Mouse (Mus musculus) kidney, embryonic 16.5 days (tissue): ENCODE results near the gene Invs. TPM values are rescaled to one million over a fixed set of nuclear protein-coding genes. Genes with fewer than 3 reads are reported as not detected.
A peak's percentile ranks its signal among the peaks of the same experiment; 100 is the strongest.

Experiments used
- ATAC-seq: fragments of 200-750 bp; cut with Nextera tagmentation; 2 replicates; pipeline ENCODE4 v1.8.0; 2017; ENCODE audit warnings: moderate TSS enrichment; ENCODE audit not compliant: low FRiP score, low TSS enrichment
- H3K27ac ChIP-seq: fragments of 300-500 bp; sonication (generic); 2 replicates; pipeline ENCODE4 v1.5.1; 2014; ENCODE audit warnings: low read length
- H3K27me3 ChIP-seq: fragments of 300-500 bp; sonication (generic); 2 replicates; pipeline ENCODE4 v1.6.1; 2014; ENCODE audit warnings: low read length, control low read depth, mixed read lengths; ENCODE audit not compliant: insufficient read depth
- H3K36me3 ChIP-seq: fragments of 300-500 bp; sonication (generic); 2 replicates; pipeline ENCODE4 v1.6.1; 2014; ENCODE audit warnings: low read length, control low read depth, mixed read lengths; ENCODE audit not compliant: insufficient read depth
- H3K4me1 ChIP-seq: fragments of 300-500 bp; sonication (generic); 2 replicates; pipeline ENCODE4 v1.6.1; 2014; ENCODE audit warnings: low read length, control low read depth, mixed read lengths; ENCODE audit not compliant: insufficient read depth
- H3K4me2 ChIP-seq: fragments of 300-500 bp; sonication (generic); replicated peaks from 2 replicates; pipeline ENCODE4 v1.6.1; 2014; ENCODE audit warnings: low read depth, low read length
- H3K4me3 ChIP-seq: fragments of 300-500 bp; sonication (generic); 2 replicates; pipeline ENCODE4 v1.5.1; 2014; ENCODE audit warnings: mild to moderate bottlenecking, low read length
- H3K9ac ChIP-seq: fragments of 300-500 bp; sonication (generic); replicated peaks from 2 replicates; pipeline ENCODE4 v1.6.1; 2014; ENCODE audit warnings: low read length
- H3K9me3 ChIP-seq: fragments of 300-500 bp; sonication (generic); 2 replicates; pipeline ENCODE4 v1.6.1; 2016; ENCODE audit warnings: low read length, control low read depth
- WGBS: fragments of 180-500 bp; shearing (Covaris S2); extraction: QIAGEN DNeasy Blood & Tissue Kit; methylation state at CpG from one replicate; pipeline ENCODE4 v1.1.7; 2014; 5-methylcytosine and 5-hydroxymethylcytosine counted together
- polyA plus RNA-seq: library from polyadenylated mRNA; unstranded; fragments of >200 nt; fragmentation: Nextera tagmentation; extraction: Ambion mirVana; gene quantifications from 2 replicates; pipeline ENCODE4 v1.2.1, GENCODE M21; 2015

Gene Invs
- polyA plus RNA-seq, 1 experiment from 2014 or later = 10.1 TPM

DNA sequence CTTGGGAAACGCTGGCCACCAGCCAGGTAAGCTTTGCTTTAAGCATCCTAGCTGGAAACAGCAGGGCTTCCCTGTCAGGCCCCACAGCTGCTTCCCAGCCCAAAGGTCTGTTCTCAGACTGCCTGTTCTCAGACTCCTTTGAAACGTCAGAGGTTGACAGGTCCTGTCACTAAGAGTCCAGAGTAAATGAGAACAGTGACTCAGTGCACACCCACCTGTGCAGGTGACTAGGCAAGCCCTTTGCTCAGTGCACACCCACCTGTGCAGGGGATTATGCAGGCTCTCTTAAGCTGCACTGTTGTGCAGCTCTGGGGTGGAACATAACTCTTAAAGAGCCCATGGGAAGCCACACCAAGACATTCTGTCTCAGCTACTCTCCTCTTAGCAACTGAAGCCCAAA is 144.2 kb downstream of the Invs start:
- H3K4me3 ChIP-seq = no peak overlapping the region
- H3K27ac ChIP-seq = no peak overlapping the region
- 58% methylated on average over 2 of the region's 2 CpGs for WGBS
- no peaks in the 10 kb centered on the region for H3K4me1 ChIP-seq
- no peaks in the 10 kb centered on the region for H3K27me3 ChIP-seq
- no peak overlapping the region for H3K9ac ChIP-seq
- no peaks in the 10 kb centered on the region for H3K9me3 ChIP-seq
- H3K4me2 ChIP-seq = no peak overlapping the region
- 0 out of 2 replicates have a peak, but pooled peaks have one; percentile 11 for ATAC-seq
- peaks cover 27% of the 10 kb centered on the region for H3K36me3 ChIP-seq

DNA sequence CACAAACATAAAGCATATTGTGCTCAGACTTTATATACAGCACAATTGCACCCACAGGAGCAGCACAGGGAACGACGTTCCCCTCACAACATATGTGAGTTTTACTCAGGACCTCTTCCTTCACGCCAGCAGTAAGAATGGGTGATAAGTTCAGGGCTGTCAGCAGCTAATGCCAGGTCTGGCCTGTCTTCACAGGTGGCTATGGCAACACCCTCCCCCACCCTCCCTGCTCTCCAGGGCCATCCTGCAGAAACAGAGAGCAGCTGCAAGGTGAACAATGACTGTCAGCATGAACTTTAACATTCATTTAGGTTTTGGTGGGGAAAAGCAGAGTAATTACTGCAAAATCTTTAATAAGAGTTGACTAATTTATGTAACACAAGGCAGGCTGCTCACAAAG is 147.9 kb downstream of the Invs start:
- no peak for ATAC-seq
- Histone ChIP-seq H3K4me1 (no peaks in the 10 kb centered on the region), H3K9ac (no peak overlapping the region), H3K4me2 (no peak overlapping the region), H3K4me3 (no peak overlapping the region), H3K27me3 (no peaks in the 10 kb centered on the region), H3K9me3 (no peaks in the 10 kb centered on the region), H3K27ac (no peak overlapping the region), H3K36me3 (peaks cover 38% of the 10 kb centered on the region)
- WGBS = 80% methylated on average over 3 of the region's 3 CpGs

DNA sequence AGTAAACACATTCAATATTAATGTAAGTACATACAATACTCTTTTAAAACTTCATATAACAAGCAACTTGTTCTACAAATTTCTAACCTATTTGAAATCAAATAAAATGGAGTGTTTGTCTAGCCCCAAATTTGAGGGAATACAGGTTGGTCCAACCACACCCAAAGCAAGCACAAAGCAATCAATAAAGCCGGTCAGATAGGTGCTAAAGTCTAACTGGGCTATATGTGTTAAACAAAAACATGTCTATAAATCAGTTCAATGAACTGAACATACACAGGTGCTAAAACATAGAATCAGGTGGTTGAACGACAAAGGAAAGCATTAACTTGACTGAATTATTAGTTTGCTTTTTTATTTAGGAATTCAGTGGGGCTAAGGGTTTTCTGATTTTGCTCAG is 148.5 kb downstream of the Invs start:
- H3K27ac ChIP-seq = no peak overlapping the region
- H3K27me3 ChIP-seq = no peaks in the 10 kb centered on the region
- ATAC-seq = no peak
- no peak overlapping the region for H3K9ac ChIP-seq
- WGBS = 68% methylated on average over 2 of the region's 2 CpGs
- H3K4me2 ChIP-seq = no peak overlapping the region
- H3K4me1 ChIP-seq = no peaks in the 10 kb centered on the region
- no peaks in the 10 kb centered on the region for H3K9me3 ChIP-seq
- no peak overlapping the region for H3K4me3 ChIP-seq
- H3K36me3 ChIP-seq = peaks cover 43% of the 10 kb centered on the region

DNA sequence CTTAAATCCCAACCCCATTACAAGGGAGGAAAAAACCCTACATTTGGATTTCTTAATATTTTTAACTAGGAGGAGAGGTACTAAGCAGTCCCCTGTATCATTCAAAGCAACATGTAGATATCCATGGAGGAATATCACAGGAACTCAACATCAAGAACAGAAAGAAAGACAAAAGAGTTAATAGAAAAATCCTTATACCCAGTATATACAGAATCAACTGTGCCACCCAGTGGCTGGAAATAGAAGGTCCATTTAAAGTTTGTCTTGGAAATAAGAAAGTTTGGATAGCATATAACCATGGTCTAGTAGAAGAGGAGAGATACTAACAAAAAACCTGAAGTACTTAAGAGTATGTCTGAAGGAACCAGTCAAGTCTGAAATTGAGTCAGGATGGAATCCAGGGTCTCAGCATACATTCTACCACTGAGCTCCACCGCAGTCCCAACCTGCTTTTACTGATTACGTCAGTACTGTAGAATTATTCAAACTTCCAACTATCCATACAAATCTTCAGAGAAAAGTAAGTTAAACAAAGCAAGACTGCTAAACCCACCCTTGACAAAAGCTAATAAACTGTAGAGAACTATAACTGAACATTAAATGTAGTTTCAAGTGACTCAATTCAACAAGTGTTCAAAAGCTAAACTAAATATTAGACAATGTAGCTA is 174.7 kb downstream of the Invs start:
- Histone ChIP-seq H3K4me2 (no peak overlapping the region), H3K36me3 (peaks cover 48% of the 10 kb centered on the region), H3K27me3 (no peaks in the 10 kb centered on the region), H3K4me3 (no peak overlapping the region), H3K9me3 (no peaks in the 10 kb centered on the region), H3K9ac (no peak overlapping the region), H3K4me1 (no peaks in the 10 kb centered on the region), H3K27ac (no peak overlapping the region)
- ATAC-seq = no peak
- WGBS = 90% methylated on average over 2 of the region's 2 CpGs

DNA sequence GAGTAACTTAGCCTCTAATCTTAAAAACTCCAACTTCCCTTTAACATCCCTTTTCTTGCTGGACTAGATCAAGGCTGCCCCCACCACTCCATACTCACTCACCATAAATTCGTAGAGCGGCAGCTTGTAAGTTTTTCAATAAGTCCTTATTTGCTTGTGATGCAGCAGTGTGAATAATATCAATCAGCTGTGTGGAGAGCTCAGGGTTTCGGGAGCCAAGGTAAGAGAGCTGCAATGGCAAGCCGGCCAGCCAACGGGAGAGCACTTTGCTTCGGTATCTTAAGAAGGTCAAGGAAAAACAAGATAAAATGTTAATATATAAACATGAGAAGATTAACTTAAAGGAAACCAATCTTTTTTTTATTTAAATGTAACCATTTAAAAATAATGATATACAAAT is 178.9 kb downstream of the Invs start:
- Histone ChIP-seq H3K27me3 (no peaks in the 10 kb centered on the region), H3K27ac (no peak overlapping the region), H3K4me1 (no peaks in the 10 kb centered on the region), H3K9me3 (no peaks in the 10 kb centered on the region), H3K9ac (no peak overlapping the region), H3K4me3 (no peak overlapping the region), H3K4me2 (no peak overlapping the region), H3K36me3 (peaks cover 45% of the 10 kb centered on the region)
- ATAC-seq = no peak
- 94% methylated on average over 6 of the region's 6 CpGs for WGBS

GRCm38 (mm10) chr4:48461060-48461459 is 181.5 kb downstream of the Invs start:
- Histone ChIP-seq H3K4me3 (no peak overlapping the region), H3K36me3 (peaks cover 41% of the 10 kb centered on the region), H3K9ac (no peak overlapping the region), H3K4me1 (no peaks in the 10 kb centered on the region), H3K9me3 (no peaks in the 10 kb centered on the region), H3K27me3 (no peaks in the 10 kb centered on the region), H3K4me2 (no peak overlapping the region), H3K27ac (no peak overlapping the region)
- no peak for ATAC-seq
- 79% methylated on average over 1 of the region's 1 CpGs for WGBS

DNA sequence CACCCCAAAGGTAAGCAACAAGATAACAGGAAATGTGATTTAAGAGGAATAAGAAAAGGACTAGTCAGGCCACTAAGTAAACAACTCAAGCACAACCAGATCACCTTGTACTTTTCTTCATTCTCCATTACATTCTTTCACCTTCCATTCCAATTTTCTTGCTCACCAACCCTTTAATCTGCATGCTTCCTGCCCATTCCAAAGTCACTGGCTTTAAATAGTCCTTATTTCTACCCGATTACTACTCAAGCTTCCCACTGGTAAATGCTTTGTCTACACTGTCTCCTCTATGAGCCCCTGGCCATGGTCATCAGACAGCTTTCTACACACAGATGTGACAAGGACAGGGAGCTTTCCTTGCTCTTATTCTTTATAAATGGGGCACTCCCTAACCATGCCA is 191.4 kb downstream of the Invs start:
- H3K9ac ChIP-seq = no peak overlapping the region
- H3K36me3 ChIP-seq = peaks cover 16% of the 10 kb centered on the region
- H3K4me1 ChIP-seq = peaks cover 13% of the 10 kb centered on the region
- H3K4me2 ChIP-seq = peak overlapping the region; percentile 22; the same call in 1 of the 2 replicates
- H3K27me3 ChIP-seq = no peaks in the 10 kb centered on the region
- peak overlapping the region; percentile 12; the same call in 1 of the 2 replicates for H3K4me3 ChIP-seq
- H3K27ac ChIP-seq = no peak overlapping the region
- no peak for ATAC-seq
- H3K9me3 ChIP-seq = no peaks in the 10 kb centered on the region
- 65% methylated on average over 1 of the region's 1 CpGs for WGBS

GRCm38 (mm10) chr4:48472052-48472791 is 192.7 kb downstream of the Invs start:
- 11% methylated on average over 12 of the region's 12 CpGs for WGBS
- Histone ChIP-seq H3K9ac (peak overlapping the region; percentile 96), H3K4me2 (peak overlapping the region; percentile 77), H3K4me3 (peak overlapping the region; percentile 98), H3K27me3 (no peaks in the 10 kb centered on the region), H3K36me3 (peaks cover 10% of the 10 kb centered on the region), H3K4me1 (peaks cover 13% of the 10 kb centered on the region), H3K27ac (peak overlapping the region; percentile 90), H3K9me3 (no peaks in the 10 kb centered on the region)
- no peak for ATAC-seq

GRCm38 (mm10) chr4:48472792-48473650 is 193.5 kb downstream of the Invs start, which contains the start of gene Tex10:
TSS of gene Tex10 (minus strand) at chr4:48473459.
- no peaks in the 10 kb centered on the region for H3K27me3 ChIP-seq
- peak within 1 kb of the TSS; percentile 98 for H3K4me3 ChIP-seq
- H3K9ac ChIP-seq = peak within 1 kb of the TSS; percentile 96
- peak; percentile 96 for ATAC-seq
- peaks cover 7% of the 10 kb centered on the region for H3K36me3 ChIP-seq
- peak within 1 kb of the TSS; percentile 77 for H3K4me2 ChIP-seq
- under 1% methylated on average over 89 of the region's 89 CpGs for WGBS
- peaks cover 13% of the 10 kb centered on the region for H3K4me1 ChIP-seq
- peak within 1 kb of the TSS; percentile 90 for H3K27ac ChIP-seq
- no peaks in the 10 kb centered on the region for H3K9me3 ChIP-seq
